Mouse (Mus musculus) midbrain, embryonic 11.5 days (tissue): ENCODE results near the gene Exosc3. TPM values are rescaled to one million over a fixed set of nuclear protein-coding genes. Genes with fewer than 3 reads are reported as not detected.

Source experiments
- ATAC-seq: fragments of 200-750 bp; cut with Nextera tagmentation; 2 replicates; pipeline ENCODE4 v1.8.0; 2017; ENCODE audit warnings: moderate TSS enrichment, moderate library complexity; ENCODE audit not compliant: low FRiP score
- DNase-seq: peaks from one replicate; pipeline ENCODE4 v3.0.0; 2015; ENCODE audit warnings: low spot score; ENCODE audit errors: missing footprints
- H3K27ac ChIP-seq: fragments of 300-500 bp; sonication (generic); 2 replicates; pipeline ENCODE4 v1.5.1; 2014; ENCODE audit warnings: low read depth, low read length
- H3K27me3 ChIP-seq: fragments of 300-500 bp; sonication (generic); 2 replicates; pipeline ENCODE4 v1.6.1; 2014; ENCODE audit warnings: mild to moderate bottlenecking, low read length, moderate library complexity, mixed read lengths; ENCODE audit not compliant: control insufficient read depth, insufficient read depth
- H3K36me3 ChIP-seq: fragments of 300-500 bp; sonication (generic); 2 replicates; pipeline ENCODE4 v1.6.1; 2014; ENCODE audit warnings: mild to moderate bottlenecking, low read length, moderate library complexity, mixed read lengths; ENCODE audit not compliant: control insufficient read depth, insufficient read depth
- H3K4me1 ChIP-seq: fragments of 300-500 bp; sonication (generic); 2 replicates; pipeline ENCODE4 v1.6.1; 2014; ENCODE audit warnings: low read length; ENCODE audit not compliant: control insufficient read depth, insufficient read depth
- H3K4me2 ChIP-seq: fragments of 300-500 bp; sonication (generic); 2 replicates; pipeline ENCODE4 v1.6.1; 2014; ENCODE audit warnings: mild to moderate bottlenecking, moderate library complexity
- H3K4me3 ChIP-seq: fragments of 300-500 bp; sonication (generic); 2 replicates; pipeline ENCODE4 v1.5.1; 2014; ENCODE audit warnings: low read depth, low read length
- H3K9ac ChIP-seq: fragments of 300-500 bp; sonication (generic); 2 replicates; pipeline ENCODE4 v1.6.1; 2014; ENCODE audit warnings: low read length
- H3K9me3 ChIP-seq: fragments of 300-500 bp; sonication (generic); 2 replicates; pipeline ENCODE4 v1.6.1; 2016; ENCODE audit warnings: low read length; ENCODE audit not compliant: control insufficient read depth
- WGBS: fragments of 180-500 bp; shearing (Covaris S2); extraction: QIAGEN DNeasy Blood & Tissue Kit; methylation state at CpG from one replicate; pipeline ENCODE4 v1.1.7; 2014; 5-methylcytosine and 5-hydroxymethylcytosine counted together
- polyA plus RNA-seq: library from polyadenylated mRNA; unstranded; fragments of >200 nt; fragmentation: Nextera tagmentation; extraction: Ambion mirVana; gene quantifications from 2 replicates; pipeline ENCODE4 v1.2.1, GENCODE M21; 2014

Exosc3 gene
- polyA plus RNA-seq, 1 experiment from 2014 or later: 109 TPM

DNA sequence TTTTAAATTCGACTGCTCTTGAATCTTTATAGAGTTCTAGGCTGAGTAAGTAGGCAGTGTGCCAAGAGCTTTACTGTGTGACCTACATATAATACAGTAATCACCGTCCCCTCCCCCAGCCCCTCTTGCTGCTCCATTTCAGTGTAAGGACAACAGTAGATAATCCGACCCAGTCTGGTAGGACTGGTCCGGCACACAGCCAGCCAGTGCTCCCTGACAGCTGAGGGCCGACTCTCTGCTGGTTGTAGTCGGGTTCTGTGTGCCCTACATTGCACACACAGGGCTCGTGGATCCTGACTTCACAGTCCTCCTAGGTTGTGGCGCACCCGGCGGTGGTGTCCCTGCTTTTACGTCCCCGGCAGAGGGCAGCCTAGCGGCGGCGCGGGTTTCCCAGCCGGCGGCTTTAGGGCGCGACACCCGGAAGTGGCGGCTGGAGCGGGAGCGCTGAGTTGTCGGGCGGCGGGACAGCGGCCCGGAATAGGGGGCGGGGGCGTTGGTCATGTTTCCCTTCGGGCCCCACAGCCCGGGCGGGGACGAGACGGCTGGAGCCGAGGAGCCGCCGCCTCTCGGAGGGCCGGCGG, 773 bp downstream of the Exosc3 start, which contains the start of gene Dcaf10:
Dcaf10 (plus strand) TSS at position 433 of the 581 bp plus-strand sequence.
- 2% methylated on average over 38 of the region's 42 CpGs for WGBS
- Histone ChIP-seq H3K27ac (peak within 1 kb of the TSS; percentile 83), H3K4me2 (peak within 1 kb of the TSS; percentile 88), H3K36me3 (no peaks in the 10 kb centered on the region), H3K4me3 (peak within 1 kb of the TSS; percentile 94), H3K4me1 (peaks cover 6% of the 10 kb centered on the region), H3K27me3 (no peaks in the 10 kb centered on the region), H3K9ac (peak within 1 kb of the TSS; percentile 89), H3K9me3 (no peaks in the 10 kb centered on the region)
- DNase-seq: peak; percentile 100
- ATAC-seq: peak; percentile 93

DNA sequence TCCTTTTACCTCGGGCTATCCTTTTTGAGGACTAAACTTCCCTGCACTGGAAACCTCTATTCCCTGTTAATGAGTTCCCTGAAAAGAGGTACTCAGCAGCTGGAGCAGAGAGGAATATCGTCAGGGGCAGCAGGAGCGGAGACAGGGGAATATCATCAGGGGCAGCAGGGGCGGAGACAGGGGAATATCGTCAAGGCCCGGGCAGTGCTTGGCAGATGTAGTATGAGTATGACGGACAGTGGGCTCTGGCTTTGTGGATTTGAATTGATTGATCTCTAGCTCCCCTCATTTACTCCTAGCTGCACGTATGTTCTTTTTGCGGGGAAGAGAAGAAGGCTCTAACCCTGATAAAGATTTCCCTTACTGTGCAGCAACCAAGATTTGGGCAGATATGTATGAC, 1.3 kb downstream of the Exosc3 start:
- Histone ChIP-seq H3K27me3 (no peaks in the 10 kb centered on the region), H3K4me2 (peak overlapping the region; percentile 88), H3K4me3 (peak overlapping the region; percentile 94; the same call in 1 of the 2 replicates), H3K27ac (0 out of 2 replicates have a peak overlapping the region, but pooled peaks have one; percentile 83), H3K9me3 (no peaks in the 10 kb centered on the region), H3K4me1 (peaks cover 6% of the 10 kb centered on the region), H3K9ac (peak overlapping the region; percentile 89), H3K36me3 (no peaks in the 10 kb centered on the region)
- DNase-seq: no peak
- ATAC-seq: peak; percentile 4; the same call in 1 of the 2 replicates
- WGBS: 68% methylated on average over 9 of the region's 9 CpGs

DNA sequence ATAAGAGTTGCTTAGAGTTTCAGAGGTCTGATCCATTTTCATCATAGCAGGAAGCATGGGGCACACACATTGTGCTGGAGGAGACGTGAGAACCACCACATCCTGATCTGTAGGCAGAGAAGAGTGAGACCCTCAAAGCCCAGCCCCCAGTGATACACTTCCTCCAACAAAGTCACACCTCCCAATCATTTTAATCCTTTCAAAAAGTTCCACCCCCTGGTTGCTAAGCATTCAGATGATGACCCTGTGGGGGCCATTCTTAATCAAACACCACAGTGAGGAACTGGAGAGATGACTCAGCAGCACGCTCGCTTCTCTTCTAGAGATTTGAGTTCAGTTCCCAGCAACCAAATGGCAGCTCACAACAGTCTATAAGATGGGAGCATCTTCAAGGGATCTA, 10.1 kb downstream of the Exosc3 start:
- Histone ChIP-seq H3K36me3 (no peaks in the 10 kb centered on the region), H3K4me3 (no peak overlapping the region), H3K4me1 (no peaks in the 10 kb centered on the region), H3K27me3 (no peaks in the 10 kb centered on the region), H3K4me2 (no peak overlapping the region), H3K9me3 (no peaks in the 10 kb centered on the region), H3K27ac (no peak overlapping the region), H3K9ac (no peak overlapping the region)
- DNase-seq (no peak), ATAC-seq (no peak)
- WGBS: 70% methylated on average over 3 of the region's 3 CpGs

DNA sequence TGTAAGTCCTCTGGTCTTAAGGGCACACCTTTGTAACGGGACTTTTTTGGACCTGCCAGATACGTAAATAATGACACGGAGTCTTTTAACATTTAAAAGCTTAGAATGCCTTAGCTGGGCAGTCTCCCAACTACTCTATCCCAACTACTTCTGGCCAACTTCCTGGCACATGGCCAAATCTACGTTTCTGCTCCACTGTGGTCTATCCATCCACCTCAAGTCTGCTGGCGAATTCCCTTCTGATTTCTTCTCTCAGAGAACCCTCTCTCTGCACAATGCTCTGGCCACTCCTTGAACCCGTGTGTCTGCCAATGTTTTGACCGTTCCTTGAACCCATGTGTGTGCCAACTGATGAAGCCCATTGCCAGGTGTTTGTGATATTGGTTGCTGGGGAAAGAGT, 11.4 kb downstream of the Exosc3 start:
- Histone ChIP-seq H3K4me1 (no peaks in the 10 kb centered on the region), H3K9me3 (no peaks in the 10 kb centered on the region), H3K36me3 (no peaks in the 10 kb centered on the region), H3K27me3 (no peaks in the 10 kb centered on the region), H3K27ac (no peak overlapping the region), H3K4me2 (no peak overlapping the region), H3K4me3 (no peak overlapping the region), H3K9ac (no peak overlapping the region)
- DNase-seq (no peak), ATAC-seq (no peak)
- WGBS: 86% methylated on average over 7 of the region's 7 CpGs

DNA sequence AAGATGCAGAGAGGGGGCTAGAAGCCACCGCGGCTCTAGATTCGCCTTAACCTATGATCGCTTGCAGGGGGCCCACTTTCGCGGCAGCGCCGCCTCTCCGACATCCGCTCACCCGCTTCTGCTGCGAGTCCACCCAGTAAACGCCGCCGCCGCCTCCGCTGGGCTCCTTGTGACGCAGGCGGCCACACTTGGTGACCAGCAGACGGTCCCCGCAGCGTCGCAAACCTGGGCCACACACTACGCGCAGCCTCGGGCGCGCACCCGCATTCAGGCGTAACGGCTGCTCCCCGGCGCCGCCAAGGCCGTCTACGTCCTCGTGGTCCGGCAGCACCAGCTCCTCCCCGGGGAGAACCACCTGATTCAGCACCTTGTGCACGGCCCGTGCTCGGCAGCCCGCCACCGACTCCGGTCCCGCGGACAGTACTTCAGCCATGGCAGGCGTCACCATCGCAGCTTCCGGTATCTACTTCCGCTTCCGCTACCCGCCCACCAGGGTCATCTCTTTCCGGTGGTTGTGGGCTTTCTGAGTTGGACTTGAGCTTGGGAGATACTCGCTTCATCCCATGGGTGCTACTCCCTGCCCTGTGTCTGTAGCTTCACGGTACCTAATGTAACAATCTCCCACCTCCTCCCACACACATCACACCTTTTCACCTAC, 22.2 kb downstream of the Exosc3 start:
- Histone ChIP-seq H3K27me3 (no peaks in the 10 kb centered on the region; the same call in 1 of the 2 replicates), H3K4me1 (peaks cover 5% of the 10 kb centered on the region; the same call in 1 of the 2 replicates), H3K27ac (peak overlapping the region; percentile 69), H3K4me3 (peak overlapping the region; percentile 96), H3K4me2 (peak overlapping the region; percentile 63), H3K9ac (peak overlapping the region; percentile 71), H3K9me3 (no peaks in the 10 kb centered on the region), H3K36me3 (peaks cover 5% of the 10 kb centered on the region; the same call in 1 of the 2 replicates)
- peak; percentile 97 for DNase-seq
- ATAC-seq: peak; percentile 90
- under 1% methylated on average over 56 of the region's 56 CpGs for WGBS

DNA sequence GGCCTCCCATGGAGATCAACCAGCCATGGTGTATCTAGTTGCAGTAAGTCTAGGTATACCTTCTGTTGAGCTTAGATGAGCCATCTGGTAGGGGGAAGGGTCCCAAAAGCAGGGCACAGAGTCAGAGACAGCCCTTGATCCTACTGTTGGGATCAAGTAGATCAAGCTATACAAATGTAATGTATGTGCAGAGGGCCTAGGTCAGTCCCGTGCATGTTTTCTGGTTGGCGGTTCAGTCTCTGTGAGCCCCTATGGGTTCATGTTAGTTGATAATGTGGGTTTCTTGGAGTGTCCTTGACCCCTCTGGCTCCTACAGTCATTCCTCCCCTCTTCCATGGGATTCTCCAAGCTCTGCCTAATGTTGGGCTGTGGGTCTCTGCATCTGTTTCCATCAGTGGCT, 31.5 kb downstream of the Exosc3 start:
- Histone ChIP-seq H3K4me3 (no peak overlapping the region), H3K36me3 (peaks cover 8% of the 10 kb centered on the region; the same call in 1 of the 2 replicates), H3K27me3 (no peaks in the 10 kb centered on the region), H3K4me1 (no peaks in the 10 kb centered on the region), H3K9ac (no peak overlapping the region), H3K4me2 (no peak overlapping the region), H3K9me3 (no peaks in the 10 kb centered on the region), H3K27ac (no peak overlapping the region)
- ATAC-seq (no peak), DNase-seq (no peak)
- WGBS: 98% methylated on average over 2 of the region's 2 CpGs

DNA sequence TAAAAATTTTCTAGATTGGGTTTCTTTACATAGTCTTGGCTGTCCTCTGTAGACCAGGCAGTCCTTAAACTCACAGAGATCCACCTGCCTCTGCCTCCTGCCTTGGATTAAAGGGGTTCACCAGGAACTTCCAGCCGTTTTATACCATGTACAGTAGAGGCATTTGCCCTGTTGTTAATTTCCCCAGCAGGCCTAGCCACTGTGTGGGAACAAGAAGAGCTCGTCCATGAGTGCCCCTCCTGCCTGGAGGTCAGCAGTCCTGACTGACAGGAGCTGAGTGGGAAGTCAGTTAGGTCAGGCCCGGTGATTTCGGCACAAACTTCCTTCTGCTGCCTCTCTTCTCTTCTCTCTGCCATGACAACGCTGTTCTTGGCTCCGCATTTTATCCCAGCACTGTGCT, 33.9 kb downstream of the Exosc3 start:
- Histone ChIP-seq H3K4me3 (no peak overlapping the region), H3K36me3 (peaks cover 14% of the 10 kb centered on the region; the same call in 1 of the 2 replicates), H3K9me3 (no peaks in the 10 kb centered on the region), H3K4me1 (no peaks in the 10 kb centered on the region), H3K27me3 (no peaks in the 10 kb centered on the region), H3K27ac (no peak overlapping the region), H3K9ac (no peak overlapping the region), H3K4me2 (no peak overlapping the region)
- 86% methylated on average over 6 of the region's 6 CpGs for WGBS
- ATAC-seq (no peak), DNase-seq (no peak)

DNA sequence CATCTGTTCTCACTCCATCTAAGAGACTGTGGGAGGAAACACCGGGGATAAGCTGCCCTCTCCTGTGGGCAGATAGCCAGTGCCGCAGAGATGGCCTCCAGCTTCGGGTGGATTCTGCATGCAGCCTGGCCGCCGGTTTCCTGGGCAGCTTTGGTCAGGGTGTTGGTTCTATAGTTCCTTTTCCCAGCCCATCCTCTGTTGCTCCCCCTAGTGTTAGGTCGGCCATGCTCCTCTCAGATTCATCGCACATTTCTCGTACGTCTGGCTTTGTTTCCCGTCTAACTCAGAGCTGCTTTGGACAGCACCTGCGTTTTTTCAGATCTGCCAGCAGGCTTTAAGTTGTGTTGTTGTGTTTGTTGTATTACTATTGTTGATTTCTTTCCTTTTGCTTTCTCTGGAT, 34.5 kb downstream of the Exosc3 start:
- Histone ChIP-seq H3K4me1 (no peaks in the 10 kb centered on the region), H3K9ac (no peak overlapping the region), H3K27ac (no peak overlapping the region), H3K4me3 (no peak overlapping the region), H3K4me2 (no peak overlapping the region), H3K36me3 (peaks cover 14% of the 10 kb centered on the region; the same call in 1 of the 2 replicates), H3K27me3 (no peaks in the 10 kb centered on the region), H3K9me3 (no peaks in the 10 kb centered on the region)
- ATAC-seq (no peak), DNase-seq (peak; percentile 88)
- WGBS: 34% methylated on average over 11 of the region's 11 CpGs

DNA sequence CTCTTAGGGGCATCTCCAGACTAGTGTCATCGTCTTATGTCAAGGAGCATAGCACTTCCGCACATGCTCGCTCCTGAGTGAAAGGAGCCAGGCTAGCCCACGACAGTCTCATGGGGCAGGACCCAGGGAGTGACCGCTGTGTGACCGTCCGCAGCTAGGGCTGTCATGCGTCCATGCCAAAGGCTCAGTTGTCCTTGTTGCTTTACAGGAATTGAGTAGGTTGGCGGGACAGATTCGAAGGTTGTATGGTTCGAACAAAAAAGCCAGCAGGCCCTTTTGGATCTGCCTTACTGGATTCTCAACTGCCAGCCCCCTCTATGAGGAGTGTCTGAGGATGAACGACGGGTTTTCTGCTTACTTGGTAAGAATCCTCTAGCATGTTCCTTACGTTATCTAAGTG, 37.0 kb downstream of the Exosc3 start:
- Histone ChIP-seq H3K36me3 (peaks cover 14% of the 10 kb centered on the region; the same call in 1 of the 2 replicates), H3K4me3 (no peak overlapping the region), H3K27ac (no peak overlapping the region), H3K9me3 (no peaks in the 10 kb centered on the region), H3K4me2 (no peak overlapping the region), H3K27me3 (no peaks in the 10 kb centered on the region), H3K4me1 (no peaks in the 10 kb centered on the region), H3K9ac (no peak overlapping the region)
- 96% methylated on average over 14 of the region's 14 CpGs for WGBS
- ATAC-seq (no peak), DNase-seq (no peak)
